Mouse (Mus musculus) cerebellum, postnatal 25 days (tissue): ENCODE data around the gene Hnrnpdl.

Experiments used
- DNase-seq, 2 experiments: peaks; one replicate each; pipeline ENCODE4 v3.0.0; 2021; ENCODE audit warnings: mixed read lengths in 2 of 2

Hnrnpdl gene

GRCm38 (mm10) chr5:100003895-100004294, 35.6 kb downstream of the Hnrnpdl start:
- no peak for DNase-seq

GRCm38 (mm10) chr5:100000500-100000899, 39.0 kb downstream of the Hnrnpdl start:
- DNase-seq: no peak

GRCm38 (mm10) chr5:100000048-100000447, 39.4 kb downstream of the Hnrnpdl start:
- DNase-seq: no peak

- DNase-seq: no peak
Measured at GRCm38 (mm10) chr5:99994680-99995079, 44.8 kb downstream of the Hnrnpdl start.

GRCm38 (mm10) chr5:99994166-99994565, 45.3 kb downstream of the Hnrnpdl start:
- DNase-seq: no peak
